Mouse (Mus musculus): Measurements from ENCODE around the gene Prkci. TPM values are rescaled to one million over a fixed set of nuclear protein-coding genes. Genes with fewer than 3 reads are reported as not detected.
A peak's percentile ranks its signal among the peaks of the same experiment; 100 is the strongest.

Prkci gene
- total RNA-seq, 2 experiments from 2014 or later: 44.2 to 48.6 TPM

DNA sequence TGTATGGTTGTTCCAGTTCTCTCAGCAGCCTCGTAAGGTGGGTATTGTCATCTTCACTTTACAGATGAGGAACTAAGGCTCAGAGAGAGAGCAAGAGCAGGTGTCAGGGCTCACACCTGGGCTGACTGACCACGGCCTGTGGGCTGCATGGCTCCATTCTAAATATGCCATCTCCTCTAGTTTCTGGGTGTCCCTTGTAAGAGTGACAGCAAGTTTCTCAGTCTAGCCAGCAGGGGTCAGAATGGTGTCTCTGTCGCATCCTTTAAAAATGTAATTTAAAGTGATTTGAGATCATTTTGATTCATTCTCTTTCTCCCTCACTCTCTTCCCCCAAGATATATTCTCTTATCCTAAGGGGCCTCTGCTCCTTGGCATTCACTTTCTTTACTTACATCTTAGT, 51.7 kb downstream of the Prkci start:
- DNase-seq: no peak

DNA sequence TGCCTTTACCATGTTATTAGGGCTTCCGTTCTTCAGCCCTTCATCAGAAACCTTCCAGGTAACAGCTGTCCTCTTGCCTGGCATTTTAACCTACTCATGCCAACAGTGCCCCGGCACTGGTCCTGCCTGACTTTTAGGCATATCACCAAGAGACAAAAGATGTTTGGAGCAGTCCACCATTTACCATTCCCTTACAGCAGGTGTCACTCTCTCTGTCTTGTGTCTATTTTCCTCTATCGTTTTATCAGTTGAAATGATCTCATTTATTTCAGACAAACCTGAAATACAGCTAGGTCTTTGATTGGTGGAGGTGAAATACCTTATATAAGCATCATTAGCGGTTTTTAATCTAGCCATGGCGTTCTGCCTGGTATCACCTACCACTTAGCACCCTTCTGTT, 53.5 kb downstream of the Prkci start:
- DNase-seq: no peak

DNA sequence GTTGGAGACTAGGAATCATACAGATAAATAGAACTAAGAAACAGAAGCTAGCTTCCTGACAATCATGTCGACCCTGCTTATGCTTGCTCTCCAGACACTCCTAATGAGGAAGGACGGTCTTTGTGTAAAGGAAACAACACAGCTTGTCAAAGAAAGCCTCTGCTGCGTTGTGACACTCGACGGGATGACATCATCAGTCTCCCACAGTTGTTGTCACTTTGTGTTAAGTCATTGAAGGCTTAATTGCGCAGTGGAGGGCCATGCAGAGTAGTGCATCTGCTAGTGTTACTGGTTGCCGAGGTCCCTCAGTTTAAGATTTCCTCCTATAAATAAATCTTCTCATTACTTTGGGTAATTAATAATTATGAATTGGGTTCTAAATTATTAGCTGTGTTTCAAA, 54.8 kb downstream of the Prkci start:
- DNase-seq: no peak

DNA sequence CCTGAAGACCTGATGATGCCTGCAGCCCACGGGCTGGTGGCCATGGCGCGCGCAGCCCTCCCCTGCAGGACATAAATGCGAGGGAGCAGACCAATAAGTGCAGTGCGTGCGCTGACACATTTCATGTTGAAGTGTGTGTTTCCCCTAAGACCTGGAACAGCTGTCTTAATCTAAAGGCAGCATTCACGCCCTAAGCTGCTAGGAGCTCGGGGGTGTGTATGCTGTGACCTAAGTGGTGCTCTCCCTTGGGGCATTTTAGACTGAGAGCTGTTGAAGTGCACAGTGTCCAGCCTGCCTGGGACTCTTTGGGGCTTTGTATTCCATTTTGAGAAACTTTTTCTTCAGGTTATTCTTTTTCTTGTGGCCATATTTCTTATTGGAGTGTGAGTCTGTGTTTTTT, 56.2 kb downstream of the Prkci start:
- DNase-seq: no peak

DNA sequence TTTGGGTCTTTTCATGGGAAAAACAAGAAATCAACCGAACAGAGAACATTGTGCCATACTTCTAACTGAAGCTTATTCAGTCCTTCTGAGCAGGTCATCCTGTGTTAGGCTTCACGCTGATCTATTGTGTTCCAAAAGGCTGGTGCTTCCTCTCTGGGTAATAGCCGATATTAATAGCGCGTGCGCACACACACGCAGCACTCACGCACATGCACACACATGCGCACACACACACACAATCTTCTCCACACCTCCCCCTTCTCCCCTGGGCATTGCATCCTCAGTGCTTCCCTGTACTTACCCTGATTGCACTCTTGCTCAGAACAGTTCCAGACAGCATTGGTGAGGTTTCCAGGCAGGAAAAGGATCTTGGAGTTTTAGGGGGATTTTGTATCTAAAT, 57.6 kb downstream of the Prkci start:
- no peak for DNase-seq

DNA sequence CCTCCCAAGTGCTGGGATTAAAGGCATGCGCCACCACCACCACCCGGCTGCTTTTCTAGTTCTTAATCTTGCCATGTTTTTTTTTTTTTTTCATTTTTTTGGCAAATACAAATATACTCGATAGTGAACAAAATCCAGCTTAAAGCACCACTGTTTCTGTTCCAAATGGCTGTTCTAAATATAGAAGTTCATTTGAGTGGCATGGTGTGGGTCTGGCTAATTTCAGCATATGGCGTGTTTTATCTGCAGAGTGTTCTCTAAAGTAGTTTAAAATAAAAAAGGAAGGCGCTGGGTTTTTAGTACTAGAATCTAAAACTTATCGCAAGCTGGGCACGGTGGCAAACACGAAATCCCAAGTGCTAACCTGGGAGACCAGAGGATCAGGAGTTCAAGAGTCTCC, 59.3 kb downstream of the Prkci start:
- DNase-seq: no peak

DNA sequence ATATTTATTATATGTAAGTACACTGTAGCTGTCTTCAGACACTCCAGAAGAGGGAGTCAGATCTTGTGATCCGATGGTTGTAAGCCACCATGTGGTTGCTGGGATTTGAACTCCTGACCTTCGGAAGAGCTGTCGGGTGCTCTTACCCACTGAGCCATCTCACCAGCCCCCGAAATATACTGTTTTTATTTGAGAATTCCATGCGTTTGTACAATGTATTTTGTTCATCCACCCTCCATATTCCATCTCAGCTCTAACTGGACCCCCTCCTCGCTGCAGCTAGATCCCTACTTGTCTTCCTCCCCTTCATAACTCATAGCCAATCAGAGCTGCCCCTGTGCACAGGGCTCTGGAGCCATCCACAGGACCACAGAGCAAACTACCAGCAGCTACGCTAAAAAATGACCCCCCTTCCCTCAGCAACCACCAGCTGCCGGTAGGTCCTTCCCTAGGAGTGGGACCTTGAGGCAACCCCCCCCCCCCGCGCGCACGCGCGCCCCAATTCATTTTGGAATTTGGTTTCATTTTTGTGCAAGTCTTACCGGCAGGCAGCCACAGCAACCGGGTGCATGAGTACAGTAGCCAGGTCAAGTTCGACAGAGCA, 60.6 kb downstream of the Prkci start:
- peak; percentile 65 for DNase-seq

DNA sequence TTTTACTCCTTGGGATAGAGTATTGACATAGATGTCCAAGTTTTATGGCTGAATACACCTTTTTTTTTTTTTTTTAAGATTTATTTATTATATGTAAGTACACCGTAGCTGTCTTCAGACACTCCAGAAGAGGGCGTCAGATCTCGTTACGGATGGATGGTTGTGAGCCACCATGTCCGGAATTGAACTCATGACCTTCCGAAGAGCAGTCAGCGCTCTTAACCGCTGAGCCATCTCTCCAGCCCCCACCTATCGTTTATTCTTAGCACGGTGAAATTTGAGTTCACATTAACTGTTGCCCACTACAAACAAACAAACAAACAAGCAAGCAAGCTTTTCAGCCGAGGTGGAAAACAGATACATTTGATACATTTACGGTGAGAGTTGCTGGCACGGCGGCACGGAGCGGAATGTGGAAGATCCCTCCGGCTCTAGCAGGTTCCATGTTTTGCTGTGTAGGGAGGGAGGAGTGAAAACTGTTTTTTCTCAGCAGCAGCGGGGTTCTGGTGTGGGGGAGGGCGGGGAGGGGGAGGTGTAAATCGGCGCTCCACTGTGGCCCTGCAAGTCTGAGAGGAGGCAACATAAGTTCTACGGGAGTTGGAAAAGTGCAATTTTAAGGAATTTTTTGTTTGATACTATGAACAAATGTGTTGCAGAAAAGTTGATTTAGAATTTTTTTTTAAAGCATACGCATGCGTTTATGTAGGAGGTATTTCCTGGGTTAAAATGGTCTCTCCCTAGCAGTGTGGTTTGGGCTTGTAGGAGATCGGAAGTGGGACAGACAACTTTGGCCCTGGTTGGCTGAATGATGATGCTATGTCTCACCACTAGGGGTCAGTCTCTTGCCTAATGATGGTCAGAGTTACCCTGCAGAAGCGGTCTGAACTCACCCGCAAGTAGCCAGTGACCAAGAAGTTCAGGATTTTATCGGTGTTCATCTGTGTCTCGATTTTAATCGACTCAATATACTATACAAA, 61.4 kb downstream of the Prkci start:
- peak; percentile 84 for DNase-seq

DNA sequence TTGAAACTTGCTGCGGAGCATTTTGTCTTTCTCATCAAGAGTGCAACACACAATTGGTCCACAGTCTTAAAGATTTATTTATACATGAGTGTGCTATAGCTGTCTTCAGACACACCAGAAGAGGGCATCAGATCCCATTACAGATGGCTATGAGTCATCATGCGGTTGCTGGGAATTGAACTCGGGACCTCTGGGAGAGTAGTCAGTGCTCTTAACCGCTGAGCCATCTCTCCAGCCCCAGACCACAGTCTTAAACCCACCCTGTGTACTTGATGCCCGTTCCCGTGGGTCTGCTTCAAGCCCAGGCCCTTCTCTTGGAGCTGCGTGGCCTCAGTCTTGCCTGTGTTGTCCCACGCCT, 65.2 kb downstream of the Prkci start:
- no peak for DNase-seq

DNA sequence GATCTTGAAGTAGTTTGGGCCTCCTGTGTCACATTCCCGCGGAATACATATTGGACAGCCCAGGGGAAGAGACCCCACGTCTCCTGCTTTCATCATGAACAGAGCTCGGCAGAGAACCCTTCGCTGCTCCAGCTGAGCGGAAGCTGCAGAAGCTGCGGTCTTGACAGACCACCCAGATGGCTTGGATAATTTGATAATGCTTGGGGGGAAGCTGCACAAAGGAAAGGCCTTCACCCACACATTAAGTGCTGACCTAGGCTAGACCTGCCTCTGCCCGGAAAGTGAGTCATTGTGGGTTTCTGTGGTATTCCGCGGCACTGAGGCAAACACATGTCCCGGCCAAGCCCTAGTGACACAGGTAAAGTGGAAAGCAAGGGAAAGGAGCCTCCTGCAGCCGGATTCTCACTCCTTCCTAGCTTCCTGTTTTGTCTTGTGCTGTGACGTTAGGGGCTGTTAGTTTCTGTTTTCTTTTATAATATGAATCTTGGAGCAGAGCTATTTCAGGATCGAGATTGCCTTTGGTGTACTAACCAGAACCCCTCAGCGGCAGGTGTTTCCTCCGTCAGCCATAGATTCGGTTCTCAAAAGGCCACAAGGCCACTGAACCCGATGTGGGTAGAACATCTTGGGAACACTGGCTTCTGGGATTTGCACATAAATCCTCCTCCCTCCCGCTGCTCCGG, 65.7 kb downstream of the Prkci start:
- DNase-seq: peak; percentile 16

DNA sequence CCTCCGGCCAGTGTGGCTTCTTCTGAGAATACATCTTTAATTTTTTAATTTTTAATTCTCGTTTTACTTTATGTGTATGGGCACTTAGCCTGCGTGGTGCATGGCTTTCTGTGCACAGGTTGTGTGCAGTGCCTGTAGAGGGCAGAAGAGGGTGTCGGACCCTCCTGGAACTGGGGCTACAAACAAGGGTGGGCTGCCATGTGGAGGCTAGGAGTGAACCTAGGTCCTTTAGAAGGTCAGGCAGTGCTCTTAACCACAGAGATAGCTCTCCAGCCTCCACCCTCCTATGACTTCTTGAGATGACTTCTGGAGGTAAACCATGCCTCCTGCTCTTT, 66.2 kb downstream of the Prkci start:
- DNase-seq: no peak

DNA sequence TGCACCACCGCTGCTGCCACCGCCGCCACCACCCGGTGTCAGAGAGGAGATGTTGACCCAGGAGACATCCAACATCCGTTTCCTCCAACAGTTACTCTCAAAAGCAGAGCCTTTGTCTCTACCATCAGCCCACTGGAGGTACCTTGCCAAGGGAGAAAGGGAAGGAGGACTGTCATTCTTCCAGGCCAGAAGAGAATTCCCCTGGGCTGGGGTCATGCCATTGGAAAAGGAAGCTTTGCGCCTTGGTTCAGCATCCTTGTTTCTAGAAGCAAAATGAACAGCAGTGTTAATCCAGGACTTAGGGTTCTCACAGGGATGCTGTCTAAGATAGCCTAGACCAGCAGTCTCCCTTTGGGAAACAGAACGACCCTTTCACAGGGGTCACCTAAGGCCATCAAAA, 66.8 kb downstream of the Prkci start:
- DNase-seq: no peak

DNA sequence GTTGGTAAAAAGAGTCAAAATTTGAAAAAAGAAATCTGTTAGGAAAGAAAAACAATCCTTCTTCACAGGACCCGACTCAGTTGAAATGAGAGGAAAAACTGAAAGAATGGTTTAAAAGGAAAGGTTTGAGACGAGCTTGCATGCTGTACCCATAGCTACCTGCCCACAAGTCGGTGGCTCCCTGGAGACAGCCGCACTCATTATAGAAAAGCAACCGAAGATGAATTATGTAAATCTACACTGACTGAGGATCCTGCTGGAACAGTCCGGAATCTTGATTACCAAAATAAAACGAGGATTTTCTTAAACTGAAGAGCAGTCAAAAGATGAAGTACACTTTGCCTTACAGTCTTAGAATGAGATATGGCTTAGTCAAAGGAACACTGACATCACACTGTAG, 72.9 kb downstream of the Prkci start:
- no peak for DNase-seq

DNA sequence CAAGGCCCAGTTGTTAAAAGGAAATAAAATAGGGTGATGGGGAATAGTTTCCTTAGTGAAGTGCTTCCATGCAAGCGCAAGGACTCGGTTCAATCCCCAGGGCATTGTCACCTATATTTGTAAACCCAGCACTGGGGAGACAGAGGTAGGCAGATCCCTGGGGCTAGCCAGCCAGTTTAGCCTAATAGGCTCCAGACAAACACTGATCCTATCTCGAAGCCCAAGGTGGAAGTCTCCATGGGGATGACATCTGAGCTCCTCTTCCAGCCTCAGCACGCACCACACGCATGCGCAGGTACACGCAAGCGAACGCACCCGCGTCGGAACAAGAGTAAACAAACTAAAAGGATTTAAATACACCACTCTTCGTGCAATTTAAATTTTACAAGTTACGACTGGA, 76.3 kb downstream of the Prkci start:
- DNase-seq: no peak

DNA sequence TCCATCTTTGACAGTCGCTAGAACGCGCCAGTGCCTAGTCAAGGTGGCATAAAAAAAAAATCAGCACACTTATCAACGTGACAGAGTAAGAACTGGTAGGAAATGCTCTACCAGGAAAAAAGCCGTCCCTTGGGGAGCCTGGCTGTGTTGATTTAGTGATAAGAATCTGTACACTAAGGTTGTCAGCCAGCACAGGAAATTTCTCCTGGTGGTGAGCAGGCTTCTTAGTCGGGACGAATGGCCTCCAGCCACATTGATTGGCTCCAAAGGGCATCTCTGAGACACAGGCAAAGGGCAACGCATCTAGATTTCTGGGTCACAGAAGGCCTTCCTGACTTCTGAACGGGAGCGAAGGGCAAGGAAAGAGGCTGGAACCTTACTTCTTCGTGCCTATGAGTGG, 80.3 kb downstream of the Prkci start:
- peak; percentile 23 for DNase-seq

DNA sequence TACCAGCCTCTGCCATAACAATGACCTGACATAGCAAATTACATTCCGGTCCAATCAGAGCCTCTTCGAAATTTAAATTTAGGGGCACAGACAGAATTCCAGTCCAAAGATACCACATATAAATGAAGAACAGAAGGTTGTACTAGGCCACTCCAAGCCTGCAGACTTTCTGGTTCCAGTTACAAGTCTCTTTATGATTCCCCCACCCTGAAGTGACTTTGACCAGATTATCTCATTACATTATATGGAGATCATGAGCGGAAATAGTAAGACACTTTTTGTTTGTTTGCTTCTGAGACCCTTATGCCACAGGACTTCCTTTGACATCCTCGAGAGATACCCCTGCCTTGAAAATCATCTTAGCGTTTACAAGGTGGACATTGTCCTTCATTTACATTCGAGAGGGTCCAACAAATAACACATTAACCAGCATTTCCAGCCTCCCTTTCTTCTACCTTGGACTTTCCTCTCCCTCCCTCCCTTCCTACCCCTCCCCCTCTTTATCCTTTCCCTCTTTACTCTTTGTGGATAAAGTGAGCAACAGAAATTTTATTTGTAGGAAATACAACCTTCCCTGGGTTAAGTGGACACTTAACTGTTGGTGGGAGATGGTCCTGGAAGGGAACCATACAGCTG, 81.6 kb downstream of the Prkci start:
- no peak for DNase-seq

DNA sequence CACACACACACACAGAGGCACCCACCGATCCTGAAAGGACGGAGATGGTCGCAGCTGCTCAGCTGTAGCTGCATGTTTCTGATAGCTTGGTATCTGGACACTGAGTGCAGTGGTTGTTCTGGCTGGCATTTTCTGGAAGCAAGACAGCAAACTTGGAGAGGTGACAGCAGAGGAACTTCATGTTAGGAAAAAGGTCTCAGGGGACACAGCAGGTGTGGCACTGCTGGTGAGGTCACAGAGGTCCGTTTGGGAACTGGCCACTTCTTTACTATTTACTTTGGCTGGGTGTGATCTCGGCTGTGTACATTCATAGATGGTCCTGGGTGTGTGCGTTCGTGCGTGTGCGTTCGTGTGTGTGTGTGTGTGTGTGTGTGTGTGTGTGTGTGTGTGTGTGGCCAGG, 83.9 kb downstream of the Prkci start:
- peak; percentile 42 for DNase-seq

DNA sequence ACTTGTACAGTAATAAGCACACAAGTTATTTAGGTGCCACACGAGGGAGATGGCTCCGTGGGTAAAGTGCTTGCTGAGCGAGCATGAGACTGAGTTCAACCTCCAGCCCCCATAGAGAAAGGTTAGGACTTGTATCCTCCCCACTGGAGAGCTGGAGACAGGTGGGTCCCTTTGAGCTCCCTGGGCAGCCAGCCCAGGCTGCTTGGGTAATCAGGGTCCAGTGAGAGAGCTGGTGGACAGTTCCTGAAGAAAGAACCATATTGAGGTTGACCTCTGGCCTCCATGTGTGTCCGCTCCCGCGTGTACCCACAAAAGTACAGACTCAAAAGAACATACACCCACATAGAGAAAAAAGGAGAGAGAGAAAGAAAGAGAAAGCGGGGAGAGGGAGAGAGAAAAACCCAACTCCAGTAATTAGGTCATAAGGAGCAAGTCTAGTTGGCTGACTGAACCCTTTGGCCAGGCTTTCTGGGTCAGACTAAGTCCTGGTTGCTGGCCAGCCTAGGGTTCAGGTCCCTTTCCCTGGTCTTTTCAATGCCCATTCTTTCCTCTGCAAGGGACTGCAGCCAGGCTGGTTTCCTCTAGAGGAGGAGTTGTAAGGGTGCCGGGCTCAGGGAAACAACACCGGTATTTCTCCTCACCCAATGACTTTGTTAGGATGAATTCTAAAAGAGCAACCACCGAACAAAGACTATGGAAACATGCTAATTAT, 85.4 kb downstream of the Prkci start:
- DNase-seq: peak; percentile 75

DNA sequence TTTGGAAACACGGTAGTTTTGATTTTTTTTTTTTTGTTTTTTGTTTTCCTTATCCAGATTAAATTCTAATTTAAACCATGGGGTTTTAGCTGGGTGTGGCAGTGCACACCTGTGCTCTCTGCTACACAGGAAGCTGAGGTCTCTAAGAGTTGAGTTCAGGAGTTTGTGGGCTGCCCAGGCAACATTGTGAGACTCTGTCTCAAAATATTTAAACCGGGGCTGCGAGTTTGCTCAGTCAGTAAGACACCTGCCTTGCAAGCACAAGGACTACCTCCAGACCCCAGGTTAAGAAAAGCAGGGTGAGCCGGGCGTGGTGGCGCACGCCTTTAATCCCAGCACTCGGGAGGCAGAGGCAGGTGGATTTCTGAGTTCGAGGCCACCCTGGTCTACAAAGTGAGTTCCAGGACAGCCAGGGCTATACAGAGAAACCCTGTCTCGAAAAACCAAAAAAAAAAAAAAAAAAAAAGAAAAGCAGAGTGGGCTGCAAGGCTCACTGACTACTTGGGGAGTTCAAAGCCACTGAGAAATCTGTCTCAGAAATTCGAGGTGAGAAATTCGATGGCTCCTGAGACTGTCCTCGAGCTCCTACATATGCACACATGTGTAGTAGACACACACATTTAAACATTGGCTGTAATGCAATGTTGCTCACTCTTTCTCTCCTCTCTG, 87.4 kb downstream of the Prkci start:
- no peak for DNase-seq

DNA sequence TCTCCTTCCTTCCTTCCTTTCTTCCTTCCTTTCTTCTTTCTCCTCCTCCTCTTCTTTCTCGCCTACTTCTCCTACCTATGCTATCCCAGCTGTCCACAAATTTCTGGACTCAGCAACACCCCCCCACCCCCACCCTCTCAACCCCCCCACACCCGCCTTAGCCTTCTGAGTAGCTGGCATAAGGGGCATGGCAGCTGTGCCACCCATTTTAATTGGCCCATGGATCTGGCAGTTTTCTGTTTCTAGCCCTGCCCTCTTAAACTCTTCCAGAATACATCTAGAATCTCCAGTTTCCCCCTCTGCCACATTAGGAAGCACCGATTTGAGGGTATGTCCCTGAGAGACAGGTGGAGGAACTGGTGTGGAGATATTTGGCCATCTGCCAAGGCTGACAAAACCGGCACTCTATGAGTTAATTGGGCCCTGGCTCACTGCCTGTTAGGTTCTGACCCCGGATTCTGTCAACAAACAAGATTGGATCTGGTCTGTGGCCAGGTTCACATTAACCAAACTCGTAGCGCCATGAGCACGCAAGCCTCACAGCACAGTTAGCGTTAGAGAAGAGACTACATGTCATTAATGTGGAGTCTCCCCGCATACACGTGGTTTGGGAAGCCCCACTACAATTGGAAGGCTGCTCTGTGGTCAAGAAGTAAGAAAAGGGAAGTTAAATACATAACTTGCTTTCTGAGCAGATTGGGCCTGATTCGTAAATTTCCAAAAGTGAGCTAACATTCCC, 88.1 kb downstream of the Prkci start:
- peak; percentile 74 for DNase-seq

DNA sequence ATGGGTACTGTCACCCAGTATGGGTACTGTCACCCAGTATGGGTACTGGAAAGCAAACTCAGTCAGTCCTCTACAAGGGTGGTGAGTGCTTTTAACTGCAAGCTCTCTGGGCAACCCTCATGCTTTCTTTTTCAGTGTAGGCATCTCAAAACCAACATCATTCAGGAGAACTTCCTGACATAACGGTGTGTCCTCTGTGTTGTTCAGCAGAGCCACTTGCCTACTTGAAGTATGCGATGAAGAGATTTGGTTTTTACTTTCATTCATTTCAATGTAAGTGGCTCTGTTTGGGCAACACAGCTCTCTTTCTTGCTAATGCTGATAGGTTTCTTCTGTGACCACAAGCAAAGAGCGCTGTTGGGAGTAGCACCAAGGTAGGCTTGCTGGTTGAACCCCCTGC, 89.5 kb downstream of the Prkci start:
- DNase-seq: no peak

All from adrenal gland, postnatal 10 days (tissue).